Mouse (Mus musculus) stomach, embryonic 16.5 days (tissue): ENCODE measurements around the gene Cdk18. TPM values are rescaled to one million over a fixed set of nuclear protein-coding genes. Genes with fewer than 3 reads are reported as not detected.

Experiments
- ATAC-seq: fragments of 200-750 bp; cut with Nextera tagmentation; 2 replicates; pipeline ENCODE4 v1.8.0; 2017; ENCODE audit warnings: moderate number of reproducible peaks, moderate TSS enrichment; ENCODE audit not compliant: insufficient read depth, low FRiP score
- H3K27ac ChIP-seq: fragments of 300-500 bp; sonication (generic); 2 replicates; pipeline ENCODE4 v1.5.1; 2014; ENCODE audit warnings: low read length
- H3K27me3 ChIP-seq: fragments of 300-500 bp; sonication (generic); 2 replicates; pipeline ENCODE4 v1.6.1; 2014; ENCODE audit warnings: low read length, control low read depth, mixed read lengths; ENCODE audit not compliant: control insufficient read depth, insufficient read depth
- H3K36me3 ChIP-seq: fragments of 300-500 bp; sonication (generic); 2 replicates; pipeline ENCODE4 v1.6.1; 2014; ENCODE audit warnings: low read length; ENCODE audit not compliant: control insufficient read depth, insufficient read depth
- H3K4me1 ChIP-seq: fragments of 300-500 bp; sonication (generic); 2 replicates; pipeline ENCODE4 v1.6.1; 2014; ENCODE audit warnings: low read length, control low read depth, mixed read lengths; ENCODE audit not compliant: control insufficient read depth, insufficient read depth
- H3K4me2 ChIP-seq: fragments of 300-500 bp; sonication (generic); 2 replicates; pipeline ENCODE4 v1.6.1; 2014; ENCODE audit warnings: low read depth, low read length, mixed read lengths
- H3K4me3 ChIP-seq: fragments of 300-500 bp; sonication (generic); replicated peaks from 2 replicates; pipeline ENCODE4 v1.5.1; 2014; ENCODE audit warnings: mild to moderate bottlenecking, low read length
- H3K9ac ChIP-seq: fragments of 300-500 bp; sonication (generic); 2 replicates; pipeline ENCODE4 v1.6.1; 2014; ENCODE audit warnings: low read length
- H3K9me3 ChIP-seq: fragments of 300-500 bp; sonication (generic); replicated peaks from 2 replicates; pipeline ENCODE4 v1.6.1; 2016; ENCODE audit warnings: low read length, control low read depth; ENCODE audit not compliant: control insufficient read depth
- WGBS: fragments of 180-500 bp; shearing (Covaris S2); extraction: QIAGEN DNeasy Blood & Tissue Kit; methylation state at CpG from one replicate; pipeline ENCODE4 v1.1.7; 2014; 5-methylcytosine and 5-hydroxymethylcytosine counted together
- polyA plus RNA-seq: library from polyadenylated mRNA; unstranded; fragments of >200 nt; fragmentation: Nextera tagmentation; extraction: Ambion mirVana; gene quantifications from 2 replicates; pipeline ENCODE4 v1.2.1, GENCODE M21; 2015

The Cdk18 gene
- polyA plus RNA-seq, 1 experiment from 2014 or later: 6.9 TPM

- Histone ChIP-seq H3K27me3 (no peaks in the 10 kb centered on the region), H3K4me3 (no peak overlapping the region), H3K36me3 (no peaks in the 10 kb centered on the region), H3K4me1 (peaks cover 5% of the 10 kb centered on the region; the same call in 1 of the 2 replicates), H3K27ac (no peak overlapping the region), H3K9ac (no peak overlapping the region), H3K9me3 (no peaks in the 10 kb centered on the region), H3K4me2 (no peak overlapping the region)
- ATAC-seq: no peak
- WGBS: 62% methylated on average over 13 of the region's 13 CpGs
Observed at GRCm38 (mm10) chr1:132141753-132142152, 2.3 kb upstream of the Cdk18 start.

- no peak for ATAC-seq
- H3K9me3 ChIP-seq: no peaks in the 10 kb centered on the region
- H3K27me3 ChIP-seq: no peaks in the 10 kb centered on the region
- H3K4me2 ChIP-seq: no peak overlapping the region
- H3K9ac ChIP-seq: no peak overlapping the region
- H3K36me3 ChIP-seq: no peaks in the 10 kb centered on the region
- H3K27ac ChIP-seq: no peak overlapping the region
- 69% methylated on average over 2 of the region's 2 CpGs for WGBS
- H3K4me1 ChIP-seq: peaks cover 5% of the 10 kb centered on the region; the same call in 1 of the 2 replicates
- H3K4me3 ChIP-seq: no peak overlapping the region
Observed at GRCm38 (mm10) chr1:132141166-132141565, 1.7 kb upstream of the Cdk18 start.

- Histone ChIP-seq H3K4me2 (no peak overlapping the region), H3K27ac (no peak overlapping the region), H3K9me3 (no peaks in the 10 kb centered on the region), H3K36me3 (no peaks in the 10 kb centered on the region), H3K4me3 (no peak overlapping the region), H3K9ac (no peak overlapping the region), H3K27me3 (no peaks in the 10 kb centered on the region), H3K4me1 (peaks cover 5% of the 10 kb centered on the region; the same call in 1 of the 2 replicates)
- 23% methylated on average over 4 of the region's 4 CpGs for WGBS
- ATAC-seq: no peak
Observed at GRCm38 (mm10) chr1:132140574-132140973, 1.1 kb upstream of the Cdk18 start.

GRCm38 (mm10) chr1:132140171-132140570 is 687 bp upstream of the Cdk18 start:
- WGBS: 44% methylated on average over 10 of the region's 10 CpGs
- Histone ChIP-seq H3K4me1 (peaks cover 5% of the 10 kb centered on the region; the same call in 1 of the 2 replicates), H3K4me2 (peak overlapping the region; percentile 94; the same call in 1 of the 2 replicates), H3K4me3 (no peak overlapping the region), H3K27me3 (no peaks in the 10 kb centered on the region), H3K9ac (no peak overlapping the region), H3K36me3 (no peaks in the 10 kb centered on the region), H3K9me3 (no peaks in the 10 kb centered on the region), H3K27ac (peak overlapping the region; percentile 37)
- ATAC-seq: 0 out of 2 replicates have a peak, but pooled peaks have one; percentile 20

- ATAC-seq: peak; percentile 1; the same call in 1 of the 2 replicates
Observed at GRCm38 (mm10) chr1:132138576-132139415, 688 bp downstream of the Cdk18 start.

GRCm38 (mm10) chr1:132137935-132138575 is 1.4 kb downstream of the Cdk18 start:
- Histone ChIP-seq H3K4me2 (peak overlapping the region; percentile 94), H3K27ac (no peak overlapping the region), H3K9me3 (no peaks in the 10 kb centered on the region), H3K27me3 (no peaks in the 10 kb centered on the region), H3K9ac (peak overlapping the region; percentile 75), H3K4me3 (peak overlapping the region; percentile 61), H3K4me1 (peaks cover 15% of the 10 kb centered on the region), H3K36me3 (no peaks in the 10 kb centered on the region)
- 56% methylated on average over 9 of the region's 9 CpGs for WGBS
- no peak for ATAC-seq

More at GRCm38 (mm10) chr1:132138576-132139415, 688 bp downstream of the Cdk18 start:
- Histone ChIP-seq H3K9ac (peak overlapping the region; percentile 75), H3K27ac (peak overlapping the region; percentile 50; the same call in 1 of the 2 replicates), H3K4me1 (peaks cover 8% of the 10 kb centered on the region), H3K27me3 (no peaks in the 10 kb centered on the region), H3K9me3 (no peaks in the 10 kb centered on the region), H3K4me3 (peak overlapping the region; percentile 61), H3K36me3 (no peaks in the 10 kb centered on the region), H3K4me2 (peak overlapping the region; percentile 94)
- 10% methylated on average over 35 of the region's 35 CpGs for WGBS

- no peaks in the 10 kb centered on the region for H3K36me3 ChIP-seq
- 93% methylated on average over 3 of the region's 3 CpGs for WGBS
- ATAC-seq: no peak
Observed at GRCm38 (mm10) chr1:132136847-132137246, 2.6 kb downstream of the Cdk18 start.

GRCm38 (mm10) chr1:132135631-132136030 is 3.9 kb downstream of the Cdk18 start:
- Histone ChIP-seq H3K4me2 (no peak overlapping the region), H3K4me3 (no peak overlapping the region), H3K36me3 (no peaks in the 10 kb centered on the region), H3K9ac (no peak overlapping the region), H3K9me3 (no peaks in the 10 kb centered on the region), H3K27me3 (no peaks in the 10 kb centered on the region), H3K27ac (no peak overlapping the region), H3K4me1 (peaks cover 19% of the 10 kb centered on the region)
- 79% methylated on average over 7 of the region's 7 CpGs for WGBS
- ATAC-seq: no peak

More at GRCm38 (mm10) chr1:132136847-132137246, 2.6 kb downstream of the Cdk18 start:
- Histone ChIP-seq H3K4me2 (no peak overlapping the region), H3K9ac (no peak overlapping the region), H3K4me3 (no peak overlapping the region), H3K27me3 (no peaks in the 10 kb centered on the region), H3K9me3 (no peaks in the 10 kb centered on the region), H3K27ac (no peak overlapping the region), H3K4me1 (peaks cover 19% of the 10 kb centered on the region)

GRCm38 (mm10) chr1:132128311-132128710 is 11.2 kb downstream of the Cdk18 start:
- peaks cover 18% of the 10 kb centered on the region for H3K4me1 ChIP-seq
- 62% methylated on average over 7 of the region's 7 CpGs for WGBS
- H3K9ac ChIP-seq: peak overlapping the region; percentile 18; the same call in 1 of the 2 replicates

More at GRCm38 (mm10) chr1:132128311-132128710, 11.2 kb downstream of the Cdk18 start:
- Histone ChIP-seq H3K27ac (peak overlapping the region; percentile 20; the same call in 1 of the 2 replicates), H3K4me2 (no peak overlapping the region), H3K4me3 (no peak overlapping the region), H3K36me3 (no peaks in the 10 kb centered on the region), H3K27me3 (no peaks in the 10 kb centered on the region), H3K9me3 (no peaks in the 10 kb centered on the region)
- ATAC-seq: no peak
